Mouse (Mus musculus) bone marrow macrophage, adult 2 months (primary cell): ENCODE measurements around the gene Kcnip1. TPM values are rescaled to one million over a fixed set of nuclear protein-coding genes. Genes with fewer than 3 reads are reported as not detected.

ENCODE experiments used
- H3K27ac ChIP-seq: 2 replicates; pipeline ENCODE4 v1.5.1; 2012; ENCODE audit warnings: low read depth, low read length; ENCODE audit not compliant: insufficient read depth
- H3K4me1 ChIP-seq: 2 replicates; pipeline ENCODE4 v1.6.1; 2012; ENCODE audit warnings: low read length; ENCODE audit not compliant: control insufficient read depth, insufficient read depth
- H3K4me3 ChIP-seq: 2 replicates; pipeline ENCODE4 v1.5.1; 2012; ENCODE audit warnings: mild to moderate bottlenecking, low read length, moderate library complexity; ENCODE audit not compliant: insufficient read depth
- CTCF ChIP-seq: IDR thresholded peaks from 2 replicates; pipeline ENCODE4 v1.5.1; 2012; ENCODE audit warnings: low read depth, mild to moderate bottlenecking, low read length, moderate library complexity
- POLR2A ChIP-seq: IDR thresholded peaks from 2 replicates; pipeline ENCODE4 v1.6.1; 2012; ENCODE audit warnings: mild to moderate bottlenecking, low read depth, low read length, borderline replicate concordance
- polyA plus RNA-seq: library from polyadenylated mRNA; stranded (reverse); fragments of >200 nt; gene quantifications from 2 replicates; pipeline ENCODE4 v1.2.4, GENCODE M21; 2012; ENCODE audit not compliant: missing spikeins, insufficient read depth, insufficient read length

The Kcnip1 gene
- polyA plus RNA-seq, 1 experiment, result not detected

DNA sequence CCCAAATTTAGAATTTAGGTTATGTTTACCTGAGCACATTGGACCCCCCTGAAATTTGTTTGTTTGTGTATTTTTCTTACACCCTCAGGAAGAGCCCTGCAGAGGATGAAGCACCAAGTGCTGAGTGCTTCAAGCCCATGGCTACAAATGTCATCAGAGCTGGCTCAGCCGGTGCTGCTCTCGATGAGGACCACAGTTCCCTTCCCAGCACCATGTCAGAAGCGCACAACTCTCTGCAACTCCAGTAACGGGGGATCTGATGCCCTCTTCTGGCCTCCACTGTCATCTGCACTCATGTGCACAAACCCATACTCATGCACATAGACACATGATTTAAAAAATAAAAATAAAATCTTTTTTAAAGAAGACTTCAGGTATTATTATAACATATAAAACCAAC is 128.7 kb downstream of the Kcnip1 start:
- Histone ChIP-seq H3K27ac (no peak overlapping the region), H3K4me1 (peaks cover 11% of the 10 kb centered on the region), H3K4me3 (no peak overlapping the region)
- TF ChIP-seq CTCF (no peak), POLR2A (no peak)

- TF ChIP-seq CTCF (no peak), POLR2A (no peak)
- Histone ChIP-seq H3K27ac (no peak overlapping the region), H3K4me3 (no peak overlapping the region), H3K4me1 (peaks cover 11% of the 10 kb centered on the region)
Observed at GRCm38 (mm10) chr11:33861823-33862222, 131.1 kb downstream of the Kcnip1 start.

GRCm38 (mm10) chr11:33860905-33861582 is 131.9 kb downstream of the Kcnip1 start:
- H3K4me3 ChIP-seq, result no peak overlapping the region
- H3K27ac ChIP-seq, result no peak overlapping the region
- TF ChIP-seq POLR2A (no peak), CTCF (no peak)
- peaks cover 11% of the 10 kb centered on the region for H3K4me1 ChIP-seq

- no peak overlapping the region for H3K4me3 ChIP-seq
- H3K4me1 ChIP-seq, result peaks cover 23% of the 10 kb centered on the region
- TF ChIP-seq CTCF (no peak), POLR2A (no peak)
- no peak overlapping the region for H3K27ac ChIP-seq
Observed at GRCm38 (mm10) chr11:33849614-33850013, 143.3 kb downstream of the Kcnip1 start.

GRCm38 (mm10) chr11:33848685-33849084 is 144.3 kb downstream of the Kcnip1 start:
- peak overlapping the region; percentile 59 for H3K27ac ChIP-seq
- TF ChIP-seq CTCF, result no peak
- no peak for TF ChIP-seq POLR2A
- H3K4me3 ChIP-seq, result no peak overlapping the region
- H3K4me1 ChIP-seq, result peaks cover 23% of the 10 kb centered on the region

DNA sequence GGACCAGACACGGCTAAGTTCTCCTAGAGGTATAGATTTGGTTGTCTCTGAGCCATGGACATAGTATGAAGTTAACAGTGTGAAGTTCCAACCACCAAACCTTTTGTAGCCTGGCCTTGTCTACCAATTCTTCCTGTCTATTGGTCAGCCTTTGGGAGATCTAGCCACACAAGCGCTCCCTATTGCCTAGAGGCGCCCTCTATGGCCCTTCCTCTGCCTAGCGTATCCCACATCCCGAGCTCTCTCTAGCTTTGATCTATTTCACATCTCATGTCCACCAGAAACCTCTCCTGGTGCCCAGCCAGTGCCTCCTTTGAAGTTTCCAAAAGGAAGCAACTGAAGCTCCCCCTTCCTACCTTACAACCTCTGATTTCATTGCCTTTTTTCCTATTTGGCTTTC is 147.0 kb downstream of the Kcnip1 start:
- H3K4me3 ChIP-seq, result no peak overlapping the region
- H3K27ac ChIP-seq, result no peak overlapping the region
- TF ChIP-seq POLR2A (no peak), CTCF (0 out of 2 replicates have a peak, but pooled peaks have one; percentile 10)
- peaks cover 23% of the 10 kb centered on the region for H3K4me1 ChIP-seq

- peak overlapping the region; percentile 45 for H3K4me3 ChIP-seq
- no peak overlapping the region for H3K27ac ChIP-seq
- peaks cover 6% of the 10 kb centered on the region for H3K4me1 ChIP-seq
- no peak for TF ChIP-seq CTCF
- no peak for TF ChIP-seq POLR2A
Observed at GRCm38 (mm10) chr11:33843294-33843864, 149.6 kb downstream of the Kcnip1 start.

DNA sequence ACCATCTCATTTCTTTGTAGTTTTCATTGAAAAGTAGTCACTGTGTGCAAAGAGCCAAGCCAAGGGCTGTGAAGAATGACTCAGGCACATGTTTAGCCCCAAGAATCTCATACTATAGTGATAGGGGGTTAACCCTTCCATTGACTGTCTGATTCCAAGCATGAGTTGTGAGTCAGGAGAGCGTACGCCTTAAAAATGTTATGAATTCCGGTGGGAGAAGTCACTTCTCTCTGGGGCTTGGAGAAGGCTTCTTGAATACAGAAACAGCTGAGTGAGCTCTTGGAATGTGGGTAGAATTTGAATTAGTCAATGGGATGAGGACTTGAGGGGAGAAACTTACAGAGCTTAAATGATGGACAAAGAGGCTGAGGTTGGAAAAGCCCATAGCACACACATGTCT is 153.9 kb downstream of the Kcnip1 start:
- H3K4me3 ChIP-seq, result no peak overlapping the region
- H3K4me1 ChIP-seq, result no peaks in the 10 kb centered on the region
- TF ChIP-seq CTCF (no peak), POLR2A (no peak)
- no peak overlapping the region for H3K27ac ChIP-seq

DNA sequence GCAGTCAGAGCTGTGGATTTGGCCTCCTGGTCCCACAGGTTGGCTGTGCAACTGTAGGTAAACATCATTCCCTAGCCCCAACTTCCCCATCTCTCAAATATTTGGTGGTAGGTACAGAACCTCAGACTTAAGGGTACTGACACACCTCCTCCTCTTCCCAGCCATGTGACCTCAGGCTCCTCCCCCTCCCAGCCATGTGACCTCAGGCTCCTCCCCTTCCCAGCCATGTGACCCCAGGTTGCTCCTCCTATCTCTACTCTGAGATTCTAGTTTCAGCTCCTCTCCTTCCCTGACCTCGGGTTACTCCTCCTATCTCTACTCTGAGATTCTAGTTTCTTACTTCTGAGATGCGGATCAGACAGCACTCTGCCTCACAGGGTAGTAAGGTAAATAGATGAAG is 163.2 kb downstream of the Kcnip1 start:
- Histone ChIP-seq H3K4me3 (no peak overlapping the region), H3K27ac (peak overlapping the region; percentile 38; the same call in 1 of the 2 replicates), H3K4me1 (peaks cover 44% of the 10 kb centered on the region)
- no peak for TF ChIP-seq CTCF
- no peak for TF ChIP-seq POLR2A

GRCm38 (mm10) chr11:33827829-33828206 is 165.1 kb downstream of the Kcnip1 start:
- Histone ChIP-seq H3K4me3 (no peak overlapping the region), H3K27ac (no peak overlapping the region)

More at GRCm38 (mm10) chr11:33827829-33828206, 165.1 kb downstream of the Kcnip1 start:
- no peak for TF ChIP-seq POLR2A
- no peak for TF ChIP-seq CTCF
- H3K4me1 ChIP-seq, result peaks cover 62% of the 10 kb centered on the region
